Mouse (Mus musculus) heart, adult 2 months (tissue): ENCODE measurements around the gene Tarbp1. TPM values are rescaled to one million over a fixed set of nuclear protein-coding genes. Genes with fewer than 3 reads are reported as not detected.
"Not testable (repeated sequence)": the region's sequence is repeated elsewhere in the genome, so short reads cannot be mapped to it uniquely, and the experiment has no call there.

Experiments used
- DNase-seq, 2 experiments: peaks; one replicate each; pipeline ENCODE4 v3.0.0; 2021
- H3K27ac ChIP-seq: fragments of 200-600 bp; 2 replicates; pipeline ENCODE4 v1.8.1; 2022
- H3K27me3 ChIP-seq: fragments of 200-500 bp; 2 replicates; pipeline ENCODE4 v1.6.1; 2012; ENCODE audit warnings: mild to moderate bottlenecking, low read length, inconsistent platforms, mixed read lengths; ENCODE audit not compliant: control insufficient read depth, insufficient read depth
- H3K36me3 ChIP-seq: fragments of 200-500 bp; 2 replicates; pipeline ENCODE4 v1.6.1; 2012; ENCODE audit warnings: low read length, inconsistent platforms; ENCODE audit not compliant: control insufficient read depth, insufficient read depth
- H3K4me1 ChIP-seq: fragments of 200-500 bp; 2 replicates; pipeline ENCODE4 v1.6.1; 2011; ENCODE audit warnings: low read length; ENCODE audit not compliant: control insufficient read depth, insufficient read depth
- H3K4me3 ChIP-seq: fragments of 200-600 bp; 2 replicates; pipeline ENCODE4 v1.8.1; 2022
- H3K79me2 ChIP-seq: fragments of 200-500 bp; replicated peaks from 2 replicates; pipeline ENCODE4 v1.6.1; 2012; ENCODE audit warnings: mild to moderate bottlenecking, inconsistent platforms, low read length, moderate library complexity, mixed read lengths; ENCODE audit not compliant: control insufficient read depth, insufficient read depth
- H3K9ac ChIP-seq: fragments of 200-500 bp; 2 replicates; pipeline ENCODE4 v1.6.1; 2012; ENCODE audit warnings: low read depth, mild to moderate bottlenecking, control low read depth, inconsistent platforms, low read length, mixed read lengths
- CTCF ChIP-seq: fragments of 200-600 bp; IDR thresholded peaks from 2 replicates; pipeline ENCODE4 v1.8.1; 2022; ENCODE audit warnings: antibody characterized with exemption, mild to moderate bottlenecking, moderate library complexity
- EP300 ChIP-seq: fragments of 200-500 bp; IDR thresholded peaks from 2 replicates; pipeline ENCODE4 v1.6.1; 2011; ENCODE audit warnings: low read depth, low read length, control low read depth; ENCODE audit not compliant: insufficient read depth
- POLR2A ChIP-seq: fragments of 200-500 bp; IDR thresholded peaks from 2 replicates; pipeline ENCODE4 v1.6.1; 2011; ENCODE audit warnings: mild to moderate bottlenecking, low read depth, low read length, control low read depth; ENCODE audit not compliant: insufficient read depth
- WGBS: fragments of 180-500 bp; shearing (Covaris S2); methylation state at CpG from one replicate; pipeline ENCODE4 v1.1.7; 2018; 5-methylcytosine and 5-hydroxymethylcytosine counted together
- intact Hi-C: fragments of 180-260 bp; cut with DNase I; formaldehyde crosslinking; loops from one replicate; pipeline ENCODE4 v1.15.1; 2025
- polyA plus RNA-seq: library from polyadenylated mRNA; depleted of rRNA; stranded (reverse); fragments of >200 nt; gene quantifications from 2 replicates; pipeline ENCODE4 v1.2.3, GENCODE M21; 2012
- total RNA-seq, 2 experiments: library from RNA; stranded (reverse); gene quantifications; 2 replicates each; pipeline ENCODE4 v1.2.3; 2021

Gene Tarbp1
- total and polyA plus RNA-seq, 3 experiments, result 2.5 to 4.0 (median 3.9) TPM

DNA sequence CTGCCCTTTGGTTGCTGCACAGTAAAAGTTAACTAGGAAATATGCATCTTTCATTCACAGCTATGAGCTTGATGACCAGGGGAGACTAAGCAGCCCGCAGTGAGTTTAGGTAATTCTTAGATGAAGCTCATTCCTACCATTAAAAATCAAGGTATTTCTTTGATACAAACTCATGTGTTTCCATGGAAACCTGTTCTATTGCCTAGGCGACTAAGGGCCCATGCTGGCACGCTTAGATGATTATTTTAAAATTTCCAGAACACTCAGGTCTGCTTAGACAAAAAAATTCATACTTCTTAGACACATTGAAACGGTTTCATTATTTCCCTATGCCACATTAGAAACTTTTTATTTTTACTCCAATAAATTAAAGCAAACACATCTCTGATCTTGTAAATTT, 69.8 kb downstream of the Tarbp1 start:
- no peaks in the 10 kb centered on the region for H3K36me3 ChIP-seq
- no peak overlapping the region for H3K4me3 ChIP-seq
- no peaks in the 10 kb centered on the region for H3K4me1 ChIP-seq
- TF ChIP-seq POLR2A (no peak), CTCF (no peak), EP300 (no peak)
- no peak overlapping the region for H3K9ac ChIP-seq
- H3K27me3 ChIP-seq, result peaks cover 2% of the 10 kb centered on the region; the same call in 1 of the 2 replicates
- DNase-seq, result no peak
- H3K79me2 ChIP-seq, result no peaks in the 10 kb centered on the region
- intact Hi-C loops, result no loop called here
- no peak overlapping the region for H3K27ac ChIP-seq
- WGBS, result 64% methylated on average over 4 of the region's 4 CpGs

DNA sequence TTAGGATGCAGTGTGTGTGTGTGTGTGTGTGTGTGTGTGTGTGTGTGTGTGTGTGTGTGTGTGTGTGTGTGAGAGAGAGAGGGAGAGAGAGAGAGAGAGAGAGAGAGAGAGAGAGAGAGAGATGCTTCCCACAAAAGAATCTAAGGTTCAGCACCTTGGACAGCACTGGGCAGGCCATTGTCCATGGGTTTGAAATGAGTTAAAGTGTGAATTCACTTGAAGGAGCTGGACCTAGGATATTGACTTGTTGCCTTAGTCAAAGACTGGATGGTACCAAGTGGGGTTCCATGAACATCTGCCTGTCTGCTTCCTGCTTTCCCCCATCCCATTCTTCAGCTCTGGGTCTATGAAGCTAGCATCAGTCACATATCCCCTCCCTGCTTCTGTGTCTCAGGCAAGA, 70.3 kb downstream of the Tarbp1 start:
- not testable (repeated sequence) for H3K79me2 ChIP-seq

DNA sequence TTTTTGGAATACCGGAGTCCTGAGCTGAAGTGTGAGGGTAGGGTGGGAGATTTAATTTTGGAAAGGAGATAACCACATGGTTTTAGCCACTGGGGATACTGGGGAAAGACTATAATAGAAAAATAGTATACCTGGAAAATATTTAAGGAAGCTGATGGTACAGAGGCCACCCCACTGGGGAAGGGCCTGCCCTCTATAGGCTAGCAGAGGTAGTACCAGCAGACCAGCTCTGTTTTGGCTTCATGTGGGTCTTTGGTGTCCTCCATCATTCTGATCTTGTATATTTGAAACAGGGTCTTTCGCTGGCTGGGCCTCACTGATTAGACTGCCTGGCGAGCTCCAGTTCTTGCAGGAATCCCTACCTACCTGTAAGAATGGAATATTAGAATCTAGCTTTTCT, 76.5 kb downstream of the Tarbp1 start:
- TF ChIP-seq CTCF (peak; percentile 69), POLR2A (no peak)
- Histone ChIP-seq H3K9ac (no peak overlapping the region), H3K4me1 (no peaks in the 10 kb centered on the region), H3K27ac (no peak overlapping the region), H3K36me3 (no peaks in the 10 kb centered on the region), H3K4me3 (no peak overlapping the region), H3K79me2 (no peaks in the 10 kb centered on the region), H3K27me3 (peaks cover 2% of the 10 kb centered on the region; the same call in 1 of the 2 replicates)
- intact Hi-C loops, result no loop called here
- no peak for DNase-seq
- 60% methylated on average over 3 of the region's 3 CpGs for WGBS

More for the DNA sequence above, 70.3 kb downstream of the Tarbp1 start:
- H3K27ac ChIP-seq, H3K4me3 ChIP-seq, H3K27me3 ChIP-seq, H3K36me3 ChIP-seq, DNase-seq, intact Hi-C loops, H3K4me1 ChIP-seq, H3K9ac ChIP-seq: not testable (repeated sequence)

DNA sequence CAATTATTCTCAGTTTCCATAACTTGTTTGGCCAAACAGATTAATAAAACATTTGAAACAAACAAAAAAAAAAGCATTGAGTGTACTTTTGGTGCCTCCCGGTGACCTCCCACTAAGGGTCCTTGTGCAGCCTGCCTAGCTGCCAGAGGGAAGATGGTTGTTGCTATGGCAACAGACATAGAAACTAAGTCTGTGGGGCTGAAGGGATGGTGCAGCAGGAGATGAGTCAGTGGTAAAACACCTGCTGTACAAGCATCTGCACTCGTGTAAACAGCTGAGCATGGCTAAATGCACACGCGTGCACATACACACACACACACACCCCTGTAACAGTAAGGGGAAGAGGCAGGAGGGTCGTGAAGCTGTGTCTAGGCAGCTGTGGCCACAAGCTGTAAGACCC, 78.9 kb downstream of the Tarbp1 start:
- Histone ChIP-seq H3K4me3 (no peak overlapping the region), H3K79me2 (no peaks in the 10 kb centered on the region), H3K27ac (no peak overlapping the region), H3K9ac (no peak overlapping the region), H3K27me3 (no peaks in the 10 kb centered on the region), H3K4me1 (no peaks in the 10 kb centered on the region), H3K36me3 (no peaks in the 10 kb centered on the region)
- TF ChIP-seq POLR2A (no peak), CTCF (no peak), EP300 (no peak)
- no peak for DNase-seq
- intact Hi-C loops, result no loop called here
- WGBS, result 66% methylated on average over 5 of the region's 5 CpGs

DNA sequence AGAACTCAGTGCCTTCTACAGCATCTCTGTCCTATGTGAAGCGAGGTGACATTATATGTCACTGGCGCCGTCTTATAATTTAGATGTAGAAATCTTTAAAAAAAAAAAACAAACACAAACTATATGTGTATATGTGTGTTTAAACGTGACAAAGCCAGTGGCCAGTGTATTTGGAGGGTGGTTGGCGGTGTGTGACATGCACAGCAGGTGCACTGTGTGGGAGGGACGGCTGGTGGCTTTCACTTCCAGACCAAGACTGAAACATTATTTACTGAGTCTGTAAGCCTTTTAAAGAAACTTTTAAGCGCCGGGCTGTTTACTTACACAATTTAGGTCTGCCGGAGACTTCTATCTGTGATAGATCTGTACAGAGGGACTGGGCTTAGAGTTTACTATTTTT, 79.5 kb downstream of the Tarbp1 start:
- H3K79me2 ChIP-seq, result no peaks in the 10 kb centered on the region
- TF ChIP-seq EP300, result no peak
- TF ChIP-seq POLR2A, result no peak
- no peak for TF ChIP-seq CTCF
- DNase-seq, result no peak
- H3K9ac ChIP-seq, result no peak overlapping the region
- H3K36me3 ChIP-seq, result no peaks in the 10 kb centered on the region
- WGBS, result 78% methylated on average over 9 of the region's 9 CpGs
- intact Hi-C loops, result no loop called here
- no peak overlapping the region for H3K4me3 ChIP-seq
- no peaks in the 10 kb centered on the region for H3K27me3 ChIP-seq
- no peaks in the 10 kb centered on the region for H3K4me1 ChIP-seq
- no peak overlapping the region for H3K27ac ChIP-seq

DNA sequence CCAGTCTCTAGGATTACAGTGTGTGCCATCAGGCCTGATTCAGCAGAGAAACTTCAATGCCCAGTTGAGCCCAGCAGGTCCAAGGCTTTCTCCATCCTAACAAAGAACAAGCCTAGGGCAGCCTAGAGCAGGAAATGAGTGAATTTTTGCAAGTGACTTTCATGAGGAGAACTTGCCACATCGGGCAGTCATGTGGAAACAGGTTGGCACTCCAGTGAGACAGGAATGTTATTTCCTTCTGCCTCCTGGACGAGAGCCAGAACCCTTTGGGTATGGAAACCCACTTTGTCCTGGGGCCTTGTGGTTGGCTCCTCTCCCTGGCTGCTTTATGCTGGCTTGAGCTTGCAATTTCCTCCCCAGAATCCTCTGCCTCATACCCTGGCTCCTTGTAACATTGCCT, 83.3 kb downstream of the Tarbp1 start:
- H3K4me1 ChIP-seq, result no peaks in the 10 kb centered on the region
- WGBS, result 38% methylated on average over 2 of the region's 2 CpGs
- H3K27me3 ChIP-seq, result no peaks in the 10 kb centered on the region
- H3K79me2 ChIP-seq, result no peaks in the 10 kb centered on the region
- no peaks in the 10 kb centered on the region for H3K36me3 ChIP-seq
- no peak overlapping the region for H3K4me3 ChIP-seq
- no peak for DNase-seq
- H3K9ac ChIP-seq, result no peak overlapping the region
- intact Hi-C loops, result no loop called here
- no peak for TF ChIP-seq CTCF
- no peak for TF ChIP-seq EP300
- no peak overlapping the region for H3K27ac ChIP-seq

DNA sequence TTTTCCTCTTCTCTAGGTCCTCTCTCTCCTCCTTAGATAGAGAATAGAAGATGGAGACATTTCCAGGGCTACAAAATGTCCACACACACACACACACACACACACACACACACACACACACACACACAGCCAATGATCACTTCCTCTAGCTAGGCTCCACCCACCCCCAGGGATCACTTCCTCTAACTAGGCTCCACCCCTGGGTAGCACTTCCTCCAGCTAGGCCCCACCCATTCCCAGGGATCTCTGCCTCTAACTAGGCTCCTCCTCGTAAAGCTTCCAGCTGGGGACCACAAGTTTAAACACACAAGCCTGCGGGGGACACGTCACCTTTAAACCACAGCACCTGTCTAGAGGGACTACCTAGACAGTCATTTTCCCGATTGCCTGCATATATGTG, 87.3 kb downstream of the Tarbp1 start:
- H3K4me1 ChIP-seq, result no peaks in the 10 kb centered on the region
- TF ChIP-seq EP300 (no peak), CTCF (no peak), POLR2A (no peak)
- H3K4me3 ChIP-seq, result no peak overlapping the region
- DNase-seq, result no peak
- no peaks in the 10 kb centered on the region; the same call in 1 of the 2 replicates for H3K27me3 ChIP-seq
- WGBS, result 83% methylated on average over 4 of the region's 4 CpGs
- no peaks in the 10 kb centered on the region for H3K36me3 ChIP-seq
- no peak overlapping the region for H3K9ac ChIP-seq
- no peak overlapping the region for H3K27ac ChIP-seq
- intact Hi-C loops, result loop anchor here (10.0 kb wide), 1 partner anchor 133 kb away; no protein-coding TSS in a partner anchor
- H3K79me2 ChIP-seq, result no peaks in the 10 kb centered on the region
